In the genomic region with DNA sequence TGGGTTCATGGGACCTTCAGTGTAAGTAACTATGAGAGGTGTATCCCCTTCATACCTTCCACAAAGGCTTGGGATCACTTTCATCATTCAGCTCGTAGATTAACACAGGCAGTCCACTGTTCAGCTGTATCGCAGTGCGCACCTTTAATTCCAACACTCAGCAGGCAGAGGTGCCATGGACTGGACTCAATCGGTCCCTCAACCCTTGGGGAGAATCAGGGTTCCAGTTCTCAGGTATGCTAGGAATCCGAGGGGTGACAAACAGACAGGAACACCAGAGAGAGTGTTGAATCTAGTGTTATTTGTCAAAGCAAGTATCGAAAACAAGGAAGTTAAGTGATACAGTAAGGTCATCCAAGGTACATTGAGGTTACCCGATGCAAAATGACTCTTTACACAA, we compare ENCODE assay signal across 32 mouse cellular contexts.
"Had no signal": no experiment of that assay in that cellular context is flagged by ENCODE, and none has a peak within 500 bp of the region (broad histone marks: within the 10 kb centered on the region; RNA-seq: fewer than 3 reads in every experiment).

No protein-coding gene starts in this region.

- H3K9me3 ChIP-seq: heart, embryonic 15.5 days; hindbrain, embryonic 12.5 days; hindbrain, embryonic 15.5 days had no signal

- H3K27ac ChIP-seq: heart, embryonic 13.5 days; heart, embryonic 15.5 days; hindbrain, embryonic 10.5 days; hindbrain, embryonic 12.5 days; hindbrain, embryonic 13.5 days; hindbrain, embryonic 14.5 days; hindbrain, embryonic 15.5 days; hindbrain, postnatal 0 days; kidney, embryonic 15.5 days; kidney, postnatal 0 days; layer of hippocampus, adult 2 months; left cerebral cortex, adult 2 months had no signal

- DNase-seq: heart, postnatal 10 days; heart, postnatal 36 days; heart, postnatal 4 days; kidney, adult 11 months; kidney, adult 18-20 months; kidney, adult 2 months; kidney, adult 8-10 months; kidney, adult 9 months; kidney, postnatal 10 days; kidney, postnatal 14 days; kidney, postnatal 25 days; kidney, postnatal 36 days; kidney, postnatal 4 days; layer of hippocampus, adult 9-11 months; layer of hippocampus, postnatal 36 days had no signal

- H3K4me3 ChIP-seq: heart, embryonic 12.5 days; heart, embryonic 13.5 days; heart, embryonic 15.5 days; hindbrain, embryonic 10.5 days; hindbrain, embryonic 12.5 days; hindbrain, embryonic 13.5 days; hindbrain, embryonic 15.5 days; kidney, embryonic 15.5 days; layer of hippocampus, adult 2 months; left cerebral cortex, adult 2 months had no signal

- H3K4me1 ChIP-seq: heart, embryonic 12.5 days; heart, embryonic 13.5 days; heart, embryonic 15.5 days; hindbrain, embryonic 10.5 days; hindbrain, embryonic 12.5 days; hindbrain, embryonic 13.5 days; hindbrain, embryonic 15.5 days; kidney, embryonic 15.5 days had no signal

- H3K27me3 ChIP-seq: heart, embryonic 12.5 days; heart, embryonic 13.5 days; heart, embryonic 15.5 days; hindbrain, embryonic 12.5 days; hindbrain, embryonic 13.5 days; hindbrain, embryonic 15.5 days; kidney, embryonic 15.5 days had no signal

- ATAC-seq: hindbrain, embryonic 16.5 days; hindbrain, postnatal 0 days; inflammation-experienced regulatory T-cells, adult 6 months; intestine, embryonic 16.5 days had no signal

- H3K4me2 ChIP-seq: heart, embryonic 11.5 days; heart, embryonic 12.5 days; heart, embryonic 13.5 days; heart, embryonic 15.5 days; hindbrain, embryonic 12.5 days; hindbrain, embryonic 13.5 days; hindbrain, embryonic 14.5 days; hindbrain, embryonic 15.5 days; kidney, embryonic 15.5 days had no signal

- H3K9ac ChIP-seq: heart, embryonic 12.5 days; heart, embryonic 13.5 days; heart, embryonic 15.5 days; hindbrain, embryonic 12.5 days; hindbrain, embryonic 13.5 days; hindbrain, embryonic 14.5 days; hindbrain, embryonic 15.5 days; kidney, embryonic 15.5 days had no signal
